Mouse (Mus musculus): ENCODE data around the gene Xpo1. TPM values are rescaled to one million over a fixed set of nuclear protein-coding genes. Genes with fewer than 3 reads are reported as not detected.

Xpo1 gene
- polyA plus RNA-seq (2016; fragmentation: Nextera tagmentation; extraction: Ambion mirVana), result 101 and 125 TPM in 2 replicates

DNA sequence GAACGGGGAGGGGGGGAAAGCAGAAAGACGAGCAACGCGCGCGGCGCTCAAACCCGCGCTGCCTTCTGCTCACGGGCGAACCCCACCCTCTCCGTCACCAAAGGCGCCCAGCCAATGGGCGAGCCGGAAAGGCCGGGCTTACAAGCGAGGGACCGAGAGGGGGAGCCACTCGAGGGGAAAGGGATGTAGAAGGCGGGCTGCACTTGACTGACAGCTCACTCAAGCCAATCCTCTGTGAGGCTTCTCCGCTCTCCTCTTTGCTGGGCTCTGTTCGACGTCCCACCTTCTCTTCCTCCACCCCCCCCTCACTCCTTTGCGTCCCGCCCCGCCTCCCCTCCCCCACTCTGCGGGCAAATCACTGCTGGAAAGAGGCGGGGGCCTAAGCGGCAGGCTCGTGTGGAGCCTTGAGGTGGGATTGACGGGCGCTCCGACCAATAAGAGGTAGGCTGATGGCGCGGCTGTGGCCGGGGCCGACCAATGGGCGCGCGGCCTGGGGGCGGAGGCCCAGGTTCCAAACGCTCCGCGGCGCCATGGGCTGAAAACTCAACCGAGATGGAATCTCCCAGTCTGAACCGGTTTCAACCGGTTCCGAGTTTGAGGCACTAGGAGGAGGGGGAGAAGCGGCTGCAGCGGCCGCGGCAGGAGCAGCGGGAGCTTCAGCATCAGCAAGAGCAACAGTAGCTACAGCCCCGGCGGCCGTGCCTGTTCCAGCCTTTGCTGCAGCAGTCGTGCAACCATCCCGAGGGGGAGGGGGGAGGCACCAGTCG, at the start of gene Xpo1:
Xpo1 (plus strand) TSS at position 615 of the 767 bp plus-strand sequence.
- peak; percentile 100 for DNase-seq (ENCODE audit: low spot score)
- Histone ChIP-seq H3K4me3 (peak within 1 kb of the TSS; percentile 97), H3K27ac (peak within 1 kb of the TSS; percentile 100), H3K27me3 (ENCODE audit: insufficient read depth, poor library complexity, severe bottlenecking) (no peaks in the 10 kb centered on the region), H3K9me3 (no peaks in the 10 kb centered on the region), H3K4me1 (replicated peaks) (peaks cover 36% of the 10 kb centered on the region), H3K36me3 (peaks cover 20% of the 10 kb centered on the region)
- under 1% methylated on average over 60 of the region's 60 CpGs for WGBS

DNA sequence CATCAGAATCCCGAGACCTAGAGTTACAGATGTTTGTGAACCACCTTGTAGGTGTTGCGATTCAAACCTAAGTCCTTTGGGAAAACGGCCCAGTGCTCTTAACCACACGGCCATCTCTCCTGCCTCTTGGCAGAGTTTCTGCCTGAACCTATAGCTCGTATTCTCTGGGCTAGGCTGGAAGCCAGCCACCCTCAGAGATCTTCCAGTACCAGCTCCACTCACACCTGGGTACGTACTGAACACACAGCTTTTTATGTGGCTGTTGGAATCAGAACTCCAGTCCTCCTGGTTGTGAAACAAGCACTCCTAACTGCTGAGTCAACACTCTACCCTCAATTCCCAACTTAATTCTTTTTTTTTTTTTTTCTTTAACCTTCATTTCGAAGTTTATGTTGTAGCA, 46.1 kb upstream of the Xpo1 start:
- no peaks in the 10 kb centered on the region for H3K27me3 ChIP-seq (ENCODE audit: insufficient read depth, poor library complexity, severe bottlenecking)
- WGBS, result 87% methylated on average over 7 of the region's 7 CpGs
- no peak for DNase-seq (ENCODE audit: low spot score)
- no peaks in the 10 kb centered on the region for H3K36me3 ChIP-seq
- no peak overlapping the region for H3K4me3 ChIP-seq
- H3K4me1 ChIP-seq (replicated peaks), result peaks cover 11% of the 10 kb centered on the region
- H3K9me3 ChIP-seq, result no peaks in the 10 kb centered on the region
- no peak overlapping the region for H3K27ac ChIP-seq

DNA sequence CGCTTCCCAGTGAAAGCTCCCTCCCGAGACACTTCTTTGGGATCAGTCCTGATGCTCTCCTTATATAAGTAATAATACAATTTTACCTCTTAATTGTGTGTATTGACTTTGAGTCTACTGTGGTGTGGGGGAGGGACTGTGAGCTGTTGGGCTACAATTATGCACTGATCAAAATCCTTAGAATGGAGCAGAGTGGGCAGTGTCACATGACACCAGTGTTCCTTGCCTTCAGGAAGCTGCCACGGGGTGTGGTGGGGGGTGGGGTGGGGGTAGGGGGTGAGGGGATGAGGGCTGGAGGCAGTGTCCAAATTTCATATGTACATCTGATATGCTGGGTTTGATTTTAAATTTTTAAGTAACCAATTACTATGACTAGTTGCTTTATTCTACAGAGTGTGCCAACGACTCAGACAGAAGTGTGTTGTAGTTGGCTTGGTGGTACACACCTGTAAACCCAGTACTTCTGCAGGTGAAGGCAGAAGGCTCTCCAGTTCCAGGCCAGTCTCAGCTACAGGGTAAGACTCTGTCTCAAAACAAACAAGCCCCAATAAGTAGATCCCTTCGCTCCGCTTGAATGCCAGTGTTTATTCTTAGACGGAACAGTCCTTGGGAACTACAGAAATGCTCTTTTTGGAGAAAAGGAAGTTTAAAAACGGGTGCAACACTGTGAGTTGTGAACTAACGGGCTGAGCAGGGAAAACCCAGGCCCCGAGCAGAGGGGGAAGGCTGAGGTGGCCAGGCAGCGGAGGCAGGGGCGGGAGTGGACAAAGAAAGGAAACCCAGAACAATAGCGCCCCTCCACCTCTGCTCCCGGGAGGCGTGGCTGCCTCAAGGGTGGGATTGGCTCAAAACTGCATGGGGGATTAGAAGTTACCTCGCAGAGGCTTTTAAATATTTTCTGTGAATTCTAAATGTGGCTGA, 45.0 kb upstream of the Xpo1 start:
- Histone ChIP-seq H3K4me1 (replicated peaks) (peaks cover 11% of the 10 kb centered on the region), H3K27me3 (ENCODE audit: insufficient read depth, poor library complexity, severe bottlenecking) (no peaks in the 10 kb centered on the region), H3K36me3 (no peaks in the 10 kb centered on the region), H3K4me3 (peak overlapping the region; percentile 43), H3K9me3 (no peaks in the 10 kb centered on the region), H3K27ac (peak overlapping the region; percentile 92)
- peak; percentile 81 for DNase-seq (ENCODE audit: low spot score)
- WGBS, result 11% methylated on average over 16 of the region's 16 CpGs

DNA sequence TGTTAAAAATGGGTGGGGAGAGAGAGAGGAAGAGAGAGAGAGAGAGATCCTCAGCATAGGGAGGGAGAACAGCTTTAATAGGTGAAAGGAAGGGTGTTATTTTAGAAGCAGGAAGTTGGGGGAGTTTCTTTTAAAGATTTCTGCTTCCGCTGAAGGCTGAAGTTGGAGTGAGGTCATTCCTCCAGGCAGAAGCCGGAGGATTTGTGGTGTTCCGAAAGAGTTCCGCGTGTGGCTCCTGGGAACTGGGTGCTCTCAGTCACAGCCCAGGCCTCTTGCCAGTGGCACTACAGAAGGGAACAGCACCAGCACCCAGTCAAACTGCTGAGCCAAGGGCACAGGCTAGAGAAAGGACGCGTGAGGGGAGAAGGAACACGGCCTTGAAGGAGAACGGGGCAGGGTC, 38.4 kb upstream of the Xpo1 start:
- Histone ChIP-seq H3K9me3 (peaks cover 4% of the 10 kb centered on the region; the same call in 1 of the 2 replicates), H3K27ac (no peak overlapping the region), H3K4me3 (no peak overlapping the region), H3K4me1 (replicated peaks) (no peaks in the 10 kb centered on the region), H3K36me3 (no peaks in the 10 kb centered on the region), H3K27me3 (ENCODE audit: insufficient read depth, poor library complexity, severe bottlenecking) (no peaks in the 10 kb centered on the region)
- WGBS, result 94% methylated on average over 9 of the region's 9 CpGs
- DNase-seq (ENCODE audit: low spot score), result no peak

DNA sequence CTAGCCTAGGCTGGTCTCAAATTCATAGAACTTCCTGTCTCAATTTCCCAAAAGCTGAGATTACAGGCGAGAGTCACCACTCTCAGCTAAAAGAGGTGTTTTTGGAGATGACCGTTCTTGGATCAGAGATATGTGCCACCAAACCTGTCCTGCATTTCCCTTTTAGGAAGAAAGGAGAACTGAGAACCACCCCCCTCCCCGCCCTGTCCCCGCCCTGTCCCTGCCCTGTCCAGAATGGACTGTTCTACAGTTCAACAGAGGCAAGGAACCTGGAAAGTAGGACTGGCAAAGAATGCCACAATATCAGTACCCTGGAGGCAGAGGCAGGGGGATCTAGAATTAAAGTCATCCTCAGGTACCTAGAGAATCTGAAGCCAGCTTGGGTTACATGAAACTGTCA, 19.8 kb upstream of the Xpo1 start:
- H3K36me3 ChIP-seq, result no peaks in the 10 kb centered on the region
- WGBS, result 90% methylated on average over 4 of the region's 4 CpGs
- no peaks in the 10 kb centered on the region for H3K27me3 ChIP-seq (ENCODE audit: insufficient read depth, poor library complexity, severe bottlenecking)
- 0 out of 2 replicates have a peak, but pooled peaks cover 2% of the 10 kb centered on the region for H3K4me1 ChIP-seq (replicated peaks)
- no peak overlapping the region for H3K4me3 ChIP-seq
- no peak overlapping the region for H3K27ac ChIP-seq
- H3K9me3 ChIP-seq, result no peaks in the 10 kb centered on the region
- DNase-seq (ENCODE audit: low spot score), result no peak

DNA sequence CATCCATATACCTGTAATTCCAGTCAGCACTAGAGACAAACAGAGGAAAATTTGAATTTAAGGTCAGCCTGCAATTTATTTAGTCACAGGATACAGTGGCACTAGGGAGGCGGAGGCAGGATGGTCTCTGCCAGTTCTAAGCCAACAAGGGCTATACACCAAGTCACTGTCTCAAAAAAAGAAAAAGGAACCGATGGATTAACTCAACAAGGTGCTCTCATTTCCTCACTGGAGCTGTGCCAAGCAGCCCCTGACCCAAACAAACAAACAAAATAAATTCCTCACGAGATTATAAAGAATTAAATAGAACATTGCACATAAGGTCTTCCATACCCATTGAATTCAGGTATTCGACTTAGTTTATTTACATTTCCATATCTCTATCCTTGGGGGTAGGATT, 1.9 kb upstream of the Xpo1 start:
- DNase-seq (ENCODE audit: low spot score), result no peak
- 91% methylated on average over 4 of the region's 4 CpGs for WGBS
- Histone ChIP-seq H3K27me3 (ENCODE audit: insufficient read depth, poor library complexity, severe bottlenecking) (no peaks in the 10 kb centered on the region), H3K9me3 (no peaks in the 10 kb centered on the region), H3K36me3 (peaks cover 8% of the 10 kb centered on the region), H3K4me1 (replicated peaks) (peaks cover 23% of the 10 kb centered on the region), H3K4me3 (no peak overlapping the region), H3K27ac (no peak overlapping the region)

DNA sequence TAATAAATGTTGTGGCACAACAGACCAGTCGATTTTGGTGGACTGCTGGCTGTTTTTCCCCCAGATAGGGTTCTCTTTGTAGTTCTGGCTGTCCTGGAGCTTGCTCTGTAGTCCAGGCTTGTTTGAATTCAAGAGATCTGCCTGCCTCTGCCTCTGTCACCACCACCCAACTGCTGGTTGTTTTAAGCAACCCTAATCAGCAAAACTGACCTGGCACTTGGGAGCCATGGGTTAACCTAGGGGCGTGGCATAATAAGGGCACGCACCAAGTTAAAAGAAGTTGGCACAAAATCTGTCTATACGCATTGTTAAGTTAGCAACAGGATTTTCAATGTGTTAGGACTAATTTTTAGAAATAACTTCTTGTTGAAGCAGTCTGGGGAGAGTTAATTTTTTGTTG, 1.3 kb upstream of the Xpo1 start:
- no peaks in the 10 kb centered on the region for H3K9me3 ChIP-seq
- DNase-seq (ENCODE audit: low spot score), result no peak
- H3K27ac ChIP-seq, result peak overlapping the region; percentile 100
- 89% methylated on average over 4 of the region's 4 CpGs for WGBS
- peaks cover 29% of the 10 kb centered on the region for H3K4me1 ChIP-seq (replicated peaks)
- H3K36me3 ChIP-seq, result peaks cover 14% of the 10 kb centered on the region
- H3K4me3 ChIP-seq, result peak overlapping the region; percentile 97
- H3K27me3 ChIP-seq (ENCODE audit: insufficient read depth, poor library complexity, severe bottlenecking), result no peaks in the 10 kb centered on the region

DNA sequence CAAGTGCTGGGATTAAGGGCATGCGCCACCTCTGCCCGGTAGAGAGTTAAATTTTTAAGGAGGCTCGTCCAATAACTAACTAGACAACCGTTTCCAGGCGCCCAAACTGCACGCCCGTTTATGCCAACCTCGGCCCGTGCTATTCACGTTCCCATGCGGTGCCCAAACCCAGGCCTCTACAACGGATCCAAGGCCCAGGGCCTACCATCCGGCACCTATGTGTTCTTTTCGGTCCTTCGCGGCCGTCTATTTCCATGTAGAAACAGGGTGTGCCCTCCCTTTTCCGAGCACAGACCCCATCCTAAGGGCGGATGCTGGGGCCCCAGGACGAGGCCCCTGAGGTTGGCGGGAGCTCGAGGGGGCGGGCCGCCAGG, 801 bp upstream of the Xpo1 start:
- H3K27me3 ChIP-seq (ENCODE audit: insufficient read depth, poor library complexity, severe bottlenecking), result no peaks in the 10 kb centered on the region
- no peaks in the 10 kb centered on the region for H3K9me3 ChIP-seq
- H3K36me3 ChIP-seq, result peaks cover 15% of the 10 kb centered on the region
- WGBS, result 1% methylated on average over 24 of the region's 24 CpGs
- peaks cover 31% of the 10 kb centered on the region for H3K4me1 ChIP-seq (replicated peaks)
- H3K4me3 ChIP-seq, result peak overlapping the region; percentile 97
- DNase-seq (ENCODE audit: low spot score), result no peak
- H3K27ac ChIP-seq, result peak overlapping the region; percentile 100

DNA sequence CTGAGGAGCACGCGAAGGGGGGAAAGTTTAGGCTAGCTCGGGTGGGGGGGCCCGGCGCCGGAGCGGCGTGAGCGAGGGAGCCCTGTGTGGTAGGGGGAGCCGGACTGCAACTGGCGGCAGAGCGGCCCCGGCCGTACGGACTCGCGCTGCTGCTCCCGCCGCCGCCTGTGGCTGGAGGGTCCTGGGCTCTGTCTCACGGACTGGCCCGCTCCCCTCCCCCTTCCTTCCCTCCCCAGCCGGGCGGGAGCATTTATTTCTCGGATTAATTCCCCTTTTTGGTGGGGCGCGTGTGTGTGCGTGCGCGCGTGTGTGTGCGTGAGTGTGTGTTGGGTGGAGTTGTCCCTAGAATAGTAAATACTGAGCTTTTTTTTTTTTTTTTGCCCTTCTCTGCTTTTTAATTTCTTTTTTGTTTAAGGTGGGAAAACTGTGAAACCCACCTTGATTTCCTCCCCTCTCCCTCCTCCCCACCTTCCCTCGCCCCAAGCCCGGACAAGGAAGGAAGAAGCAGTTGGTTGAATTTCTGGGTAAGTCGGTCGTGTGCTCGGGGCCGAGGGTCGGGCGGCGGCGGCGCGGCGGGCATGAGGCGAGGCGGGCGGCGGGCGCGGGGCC, 457 bp downstream of the Xpo1 start:
- no peak for DNase-seq (ENCODE audit: low spot score)
- Histone ChIP-seq H3K9me3 (no peaks in the 10 kb centered on the region), H3K4me1 (replicated peaks) (peaks cover 37% of the 10 kb centered on the region), H3K27me3 (ENCODE audit: insufficient read depth, poor library complexity, severe bottlenecking) (no peaks in the 10 kb centered on the region), H3K4me3 (peak overlapping the region; percentile 97), H3K27ac (peak overlapping the region; percentile 100), H3K36me3 (peaks cover 27% of the 10 kb centered on the region)
- WGBS, result 1% methylated on average over 50 of the region's 51 CpGs

DNA sequence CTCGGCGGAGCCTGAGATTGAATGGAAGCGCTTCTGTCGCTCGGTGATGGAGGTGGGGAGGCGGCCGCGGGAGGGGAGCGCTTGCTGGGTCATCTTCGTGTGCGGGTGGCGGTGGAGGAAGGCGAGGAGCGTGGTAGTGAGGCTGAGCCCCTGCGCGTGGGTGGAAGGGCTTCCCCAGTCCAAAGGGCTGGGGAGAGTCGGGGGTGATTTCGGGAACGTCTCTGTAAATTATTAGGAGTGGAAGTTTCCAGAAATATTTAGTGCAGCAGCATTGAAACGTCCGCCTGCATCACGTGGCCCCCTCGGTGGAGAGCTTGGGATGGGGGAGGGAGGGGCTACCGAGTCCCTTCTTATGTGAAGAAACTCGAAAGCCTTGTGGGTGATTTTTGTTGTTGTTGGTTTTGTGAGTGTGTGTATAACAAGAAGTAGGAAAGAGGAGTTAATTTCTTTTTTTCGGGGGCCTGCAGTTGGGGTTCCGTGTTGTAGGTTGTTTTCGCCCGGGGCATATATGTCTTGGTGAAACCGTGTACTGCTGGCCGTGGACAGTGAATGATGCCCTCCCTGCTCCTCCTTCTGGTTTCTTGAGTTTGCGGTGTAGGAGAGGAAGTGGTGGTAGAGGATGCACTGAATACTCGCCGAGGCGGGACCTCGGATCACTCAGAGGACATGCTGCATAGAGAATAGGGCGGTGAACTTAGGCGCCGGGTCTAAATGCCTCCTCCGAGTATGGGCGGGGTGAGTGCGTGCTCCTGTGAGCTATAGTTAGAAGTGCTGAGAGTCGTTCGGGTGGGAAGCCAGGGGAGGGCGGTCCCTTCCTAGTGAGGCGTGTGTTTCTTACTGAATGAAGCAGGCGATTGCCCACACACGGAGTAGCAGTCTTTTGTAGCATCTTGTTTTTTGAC, 1.2 kb downstream of the Xpo1 start:
- DNase-seq (ENCODE audit: low spot score), result peak; percentile 65
- WGBS, result under 1% methylated on average over 48 of the region's 48 CpGs

DNA sequence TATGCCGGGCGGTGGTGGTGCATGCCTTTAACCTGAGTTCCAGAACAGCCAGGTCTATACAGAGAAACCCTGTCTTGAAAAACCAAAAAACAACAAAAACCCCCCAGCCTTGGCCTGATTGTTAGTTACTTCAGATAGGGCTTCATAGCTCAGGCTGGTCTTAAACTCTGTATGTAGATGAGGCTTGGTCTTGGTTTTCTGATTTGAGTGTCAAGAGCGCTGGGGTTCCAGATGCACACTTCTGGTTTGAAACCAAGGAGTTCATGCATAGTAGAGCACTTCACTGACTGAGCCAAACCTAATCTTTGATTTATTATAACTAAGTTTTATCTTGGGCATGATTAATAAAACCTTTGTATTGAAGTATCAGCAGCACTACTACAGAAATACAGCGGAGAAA, 3.2 kb downstream of the Xpo1 start:
- H3K27ac ChIP-seq, result no peak overlapping the region
- no peak for DNase-seq (ENCODE audit: low spot score)
- peaks cover 54% of the 10 kb centered on the region for H3K36me3 ChIP-seq
- 94% methylated on average over 4 of the region's 4 CpGs for WGBS
- peaks cover 37% of the 10 kb centered on the region for H3K4me1 ChIP-seq (replicated peaks)
- no peaks in the 10 kb centered on the region for H3K9me3 ChIP-seq
- H3K27me3 ChIP-seq (ENCODE audit: insufficient read depth, poor library complexity, severe bottlenecking), result no peaks in the 10 kb centered on the region
- peak overlapping the region; percentile 97 for H3K4me3 ChIP-seq

More for the DNA sequence above, 1.2 kb downstream of the Xpo1 start:
- peak overlapping the region; percentile 97 for H3K4me3 ChIP-seq
- H3K36me3 ChIP-seq, result peaks cover 34% of the 10 kb centered on the region
- peaks cover 37% of the 10 kb centered on the region for H3K4me1 ChIP-seq (replicated peaks)
- peak overlapping the region; percentile 100 for H3K27ac ChIP-seq
- H3K9me3 ChIP-seq, result no peaks in the 10 kb centered on the region
- no peaks in the 10 kb centered on the region for H3K27me3 ChIP-seq (ENCODE audit: insufficient read depth, poor library complexity, severe bottlenecking)

DNA sequence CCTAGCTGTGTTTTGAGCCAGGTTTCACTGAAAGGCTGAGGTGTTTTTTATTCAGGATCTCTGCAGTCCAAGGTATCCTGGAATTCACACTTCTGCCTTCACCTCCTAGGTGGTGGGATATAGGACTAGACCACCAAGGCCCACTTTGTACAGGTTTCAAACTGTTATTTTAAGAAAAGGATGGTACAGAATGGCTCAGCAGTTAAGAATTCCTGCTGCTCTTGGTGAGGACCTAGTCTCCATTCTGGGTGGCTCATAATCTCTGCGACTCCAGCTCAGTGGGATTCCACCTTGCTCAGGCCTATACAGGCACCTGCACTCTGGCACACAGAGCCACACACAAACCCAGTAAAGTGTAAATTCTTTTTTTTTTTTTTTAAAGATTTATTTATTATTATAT, 3.6 kb downstream of the Xpo1 start:
- DNase-seq (ENCODE audit: low spot score), result no peak
- H3K36me3 ChIP-seq, result peaks cover 58% of the 10 kb centered on the region
- WGBS, result 78% methylated on average over 1 of the region's 1 CpGs

More for the DNA sequence above, 3.6 kb downstream of the Xpo1 start:
- H3K4me1 ChIP-seq (replicated peaks), result peaks cover 36% of the 10 kb centered on the region
- H3K4me3 ChIP-seq, result peak overlapping the region; percentile 97; the same call in 1 of the 2 replicates
- no peak overlapping the region for H3K27ac ChIP-seq
- H3K9me3 ChIP-seq, result no peaks in the 10 kb centered on the region
- no peaks in the 10 kb centered on the region for H3K27me3 ChIP-seq (ENCODE audit: insufficient read depth, poor library complexity, severe bottlenecking)
